Mouse (Mus musculus): ENCODE measurements around the gene Mis18bp1.

- TF ChIP-seq ETS1 (IDR thresholded peaks at IDR 0.05; ENCODE audit: low read depth, low read length) (no peak), POLR2A (IDR thresholded peaks at IDR 0.05; ENCODE audit: control insufficient read depth in 1 of 2, insufficient read depth in 1 of 2, low read depth in 1 of 2, low read length in 2 of 2, poor library complexity in 1 of 2) (no peak), BHLHE40 (IDR thresholded peaks at IDR 0.05; ENCODE audit: borderline replicate concordance, low read depth, low read length) (no peak), CTCF (IDR thresholded peaks at IDR 0.05 in 2 of 3, conservative IDR thresholded peaks at IDR 0.05 in 1 of 3; ENCODE audit: control insufficient read depth in 1 of 3, insufficient read depth in 1 of 3, low read depth in 2 of 3, low read length in 3 of 3, poor library complexity in 1 of 3, severe bottlenecking in 1 of 3) (no peak), EP300 (IDR thresholded peaks at IDR 0.05; ENCODE audit: low read depth in 1 of 2, low read length in 2 of 2) (no peak), MAFK (IDR thresholded peaks at IDR 0.05; ENCODE audit: borderline replicate concordance, low read depth, low read length) (no peak), MAZ (IDR thresholded peaks at IDR 0.05; ENCODE audit: low read depth, low read length) (no peak), TCF12 (IDR thresholded peaks at IDR 0.05; ENCODE audit: low read depth, low read length) (no peak), NRF1 (IDR thresholded peaks at IDR 0.05; ENCODE audit: insufficient read depth, low read depth, low read length, poor library complexity, severe bottlenecking) (no peak), MXI1 (IDR thresholded peaks at IDR 0.05; ENCODE audit: low read depth, low read length) (no peak), POLR2AphosphoS2 (IDR thresholded peaks at IDR 0.05; ENCODE audit: low read length) (no peak), ZC3H11A (IDR thresholded peaks at IDR 0.05; ENCODE audit: low read depth, low read length) (no peak), KAT2A (conservative IDR thresholded peaks at IDR 0.05; ENCODE audit: low read depth, low read length) (no peak), MYB (IDR thresholded peaks at IDR 0.05; ENCODE audit: low read depth, low read length) (no peak)
Observed at GRCm38 (mm10) chr12:65111503-65111902, 60.9 kb downstream of the Mis18bp1 start.

Data from MEL (cell line).